Mouse (Mus musculus) thymus, postnatal 0 days (tissue): ENCODE measurements at regions not wholly inside any gene's neighbourhood (a gene's known extent, or its start where the extent isn't known, plus 50 kb on each side); places are given as distances from the start of the nearest gene placed in this dataset.

Experiments used
- DNase-seq: peaks from one replicate; pipeline ENCODE4 v3.0.0-alpha.2; 2015; ENCODE audit warnings: low spot score

- DNase-seq = no peak
Measured at GRCm38 (mm10) chr4:105555941-105556340, 233.7 kb upstream of the Gm12728 start.

- DNase-seq = no peak
Measured at GRCm38 (mm10) chr4:105557396-105557795, 232.3 kb upstream of the Gm12728 start.

GRCm38 (mm10) chr4:105560055-105560454, 229.6 kb upstream of the Gm12728 start:
- no peak for DNase-seq

- no peak for DNase-seq
Measured at GRCm38 (mm10) chr4:105560781-105561180, 228.9 kb upstream of the Gm12728 start.

GRCm38 (mm10) chr4:105561611-105562010, 228.1 kb upstream of the Gm12728 start:
- no peak for DNase-seq

- no peak for DNase-seq
Measured at GRCm38 (mm10) chr4:105565796-105566195, 223.9 kb upstream of the Gm12728 start.

- no peak for DNase-seq
Measured at GRCm38 (mm10) chr4:105566513-105567457, 222.9 kb upstream of the Gm12728 start.

GRCm38 (mm10) chr4:105569671-105570070, 220.0 kb upstream of the Gm12728 start:
- DNase-seq = no peak

GRCm38 (mm10) chr4:105575550-105575949, 214.1 kb upstream of the Gm12728 start:
- no peak for DNase-seq

GRCm38 (mm10) chr4:105580987-105581386, 208.7 kb upstream of the Gm12728 start:
- DNase-seq = no peak

- DNase-seq = no peak
Measured at GRCm38 (mm10) chr4:105584329-105584925, 205.2 kb upstream of the Gm12728 start.

GRCm38 (mm10) chr4:105603661-105604060, 186.0 kb upstream of the Gm12728 start:
- no peak for DNase-seq

- DNase-seq = no peak
Measured at GRCm38 (mm10) chr4:105604607-105605006, 185.1 kb upstream of the Gm12728 start.

GRCm38 (mm10) chr4:105606731-105607130, 182.9 kb upstream of the Gm12728 start:
- no peak for DNase-seq

GRCm38 (mm10) chr4:105610917-105611316, 178.8 kb upstream of the Gm12728 start:
- no peak for DNase-seq

- DNase-seq = no peak
Measured at GRCm38 (mm10) chr4:105614390-105614789, 175.3 kb upstream of the Gm12728 start.

GRCm38 (mm10) chr4:105626371-105627320, 163.0 kb upstream of the Gm12728 start:
- DNase-seq = no peak

GRCm38 (mm10) chr4:105629581-105629980, 160.1 kb upstream of the Gm12728 start:
- no peak for DNase-seq

GRCm38 (mm10) chr4:105630595-105631369, 158.9 kb upstream of the Gm12728 start:
- no peak for DNase-seq

- no peak for DNase-seq
Measured at GRCm38 (mm10) chr4:105632581-105633358, 156.9 kb upstream of the Gm12728 start.
